Mouse (Mus musculus): ENCODE measurements around the gene Cd83. TPM values are rescaled to one million over a fixed set of nuclear protein-coding genes. Genes with fewer than 3 reads are reported as not detected.

The Cd83 gene
- polyA plus RNA-seq, 1 experiment from 2014 or later, result 30.8 TPM

GRCm38 (mm10) chr13:43773020-43773419 lies 11.6 kb upstream of the Cd83 start:
- ATAC-seq (ENCODE audit: low FRiP score) (no peak), DNase-seq (ENCODE audit: low spot score) (no peak)
- Histone ChIP-seq H3K36me3 (replicated peaks; ENCODE audit: control insufficient read depth, insufficient read depth) (no peaks in the 10 kb centered on the region), H3K9me3 (ENCODE audit: control insufficient read depth, low read length) (no peaks in the 10 kb centered on the region), H3K4me1 (replicated peaks; ENCODE audit: control insufficient read depth, insufficient read depth, low read length) (peaks cover 10% of the 10 kb centered on the region; the same call in 1 of the 2 replicates), H3K27ac (no peak overlapping the region), H3K4me3 (replicated peaks; ENCODE audit: low read length) (no peak overlapping the region), H3K27me3 (ENCODE audit: control insufficient read depth, insufficient read depth, low read length) (no peaks in the 10 kb centered on the region), H3K9ac (no peak overlapping the region), H3K4me2 (replicated peaks) (no peak overlapping the region)
- WGBS, result 76% methylated on average over 6 of the region's 6 CpGs

- no peak overlapping the region for H3K4me3 ChIP-seq (replicated peaks; ENCODE audit: low read length)
- WGBS, result 43% methylated on average over 15 of the region's 15 CpGs
- ATAC-seq (ENCODE audit: low FRiP score), result peak; percentile 55
- no peak overlapping the region for H3K9ac ChIP-seq
- H3K9me3 ChIP-seq (ENCODE audit: control insufficient read depth, low read length), result no peaks in the 10 kb centered on the region
- no peak overlapping the region for H3K4me2 ChIP-seq (replicated peaks)
- DNase-seq (ENCODE audit: low spot score), result peak; percentile 66
- H3K27ac ChIP-seq, result no peak overlapping the region
- H3K4me1 ChIP-seq (replicated peaks; ENCODE audit: control insufficient read depth, insufficient read depth, low read length), result peaks cover 9% of the 10 kb centered on the region; the same call in 1 of the 2 replicates
- no peaks in the 10 kb centered on the region for H3K36me3 ChIP-seq (replicated peaks; ENCODE audit: control insufficient read depth, insufficient read depth)
- H3K27me3 ChIP-seq (ENCODE audit: control insufficient read depth, insufficient read depth, low read length), result no peaks in the 10 kb centered on the region
These were observed 10.5 kb upstream of the Cd83 start for GRCm38 (mm10) chr13:43773965-43774566.

GRCm38 (mm10) chr13:43774605-43775426 lies 9.8 kb upstream of the Cd83 start:
- H3K9ac ChIP-seq, result no peak overlapping the region

GRCm38 (mm10) chr13:43775427-43775733 lies 9.2 kb upstream of the Cd83 start:
- no peaks in the 10 kb centered on the region for H3K27me3 ChIP-seq (ENCODE audit: control insufficient read depth, insufficient read depth, low read length)
- no peaks in the 10 kb centered on the region for H3K9me3 ChIP-seq (ENCODE audit: control insufficient read depth, low read length)
- H3K36me3 ChIP-seq (replicated peaks; ENCODE audit: control insufficient read depth, insufficient read depth), result no peaks in the 10 kb centered on the region
- DNase-seq (ENCODE audit: low spot score), result no peak
- WGBS, result 91% methylated on average over 2 of the region's 2 CpGs
- no peak for ATAC-seq (ENCODE audit: low FRiP score)
- H3K4me1 ChIP-seq (replicated peaks; ENCODE audit: control insufficient read depth, insufficient read depth, low read length), result peaks cover 9% of the 10 kb centered on the region; the same call in 1 of the 2 replicates
- H3K4me2 ChIP-seq (replicated peaks), result no peak overlapping the region
- no peak overlapping the region for H3K4me3 ChIP-seq (replicated peaks; ENCODE audit: low read length)
- no peak overlapping the region for H3K9ac ChIP-seq
- no peak overlapping the region for H3K27ac ChIP-seq

More at GRCm38 (mm10) chr13:43774605-43775426, 9.8 kb upstream of the Cd83 start:
- no peak for DNase-seq (ENCODE audit: low spot score)
- H3K27me3 ChIP-seq (ENCODE audit: control insufficient read depth, insufficient read depth, low read length), result no peaks in the 10 kb centered on the region
- H3K9me3 ChIP-seq (ENCODE audit: control insufficient read depth, low read length), result no peaks in the 10 kb centered on the region
- H3K27ac ChIP-seq, result no peak overlapping the region
- no peak overlapping the region for H3K4me3 ChIP-seq (replicated peaks; ENCODE audit: low read length)
- ATAC-seq (ENCODE audit: low FRiP score), result no peak
- H3K4me2 ChIP-seq (replicated peaks), result no peak overlapping the region
- peaks cover 9% of the 10 kb centered on the region; the same call in 1 of the 2 replicates for H3K4me1 ChIP-seq (replicated peaks; ENCODE audit: control insufficient read depth, insufficient read depth, low read length)
- H3K36me3 ChIP-seq (replicated peaks; ENCODE audit: control insufficient read depth, insufficient read depth), result no peaks in the 10 kb centered on the region
- WGBS, result 85% methylated on average over 13 of the region's 13 CpGs

DNA sequence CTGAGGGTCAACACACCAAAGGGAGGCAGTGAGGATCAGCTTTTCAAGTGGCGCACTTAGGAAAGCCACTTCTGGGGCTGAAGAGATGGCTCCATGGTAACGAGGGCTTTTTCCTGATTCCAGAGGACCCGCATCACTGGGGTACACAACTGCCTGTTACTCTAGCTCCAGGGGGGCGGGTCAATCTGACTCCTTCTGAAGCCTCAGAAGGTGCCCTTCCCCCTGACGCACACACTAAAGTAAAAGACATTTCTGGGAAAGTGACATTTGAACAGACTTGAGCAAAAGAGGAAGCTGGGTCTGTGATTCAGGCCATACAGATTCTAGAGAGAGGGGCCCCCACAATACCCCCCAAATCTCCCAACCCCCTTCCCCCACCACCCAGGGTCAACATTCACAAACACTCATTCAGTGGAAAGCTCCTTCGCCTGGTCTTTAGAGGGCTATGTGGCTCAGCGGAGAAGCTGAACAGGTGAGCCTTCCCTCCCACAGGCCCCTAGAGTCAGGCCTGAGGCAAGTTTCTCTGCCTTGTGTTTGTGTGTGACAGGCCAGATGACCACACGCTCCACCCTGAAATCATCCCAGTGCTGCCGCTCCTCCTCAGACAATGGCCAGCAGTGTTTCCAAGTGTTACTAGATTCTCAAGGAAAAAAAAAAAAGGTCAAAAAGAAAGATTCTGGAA lies 7.1 kb upstream of the Cd83 start:
- Histone ChIP-seq H3K4me1 (replicated peaks; ENCODE audit: control insufficient read depth, insufficient read depth, low read length) (peaks cover 9% of the 10 kb centered on the region; the same call in 1 of the 2 replicates), H3K9ac (no peak overlapping the region), H3K36me3 (replicated peaks; ENCODE audit: control insufficient read depth, insufficient read depth) (no peaks in the 10 kb centered on the region), H3K27me3 (ENCODE audit: control insufficient read depth, insufficient read depth, low read length) (no peaks in the 10 kb centered on the region), H3K4me3 (replicated peaks; ENCODE audit: low read length) (no peak overlapping the region), H3K9me3 (ENCODE audit: control insufficient read depth, low read length) (no peaks in the 10 kb centered on the region), H3K27ac (no peak overlapping the region), H3K4me2 (replicated peaks) (no peak overlapping the region)
- DNase-seq (ENCODE audit: low spot score), result no peak
- ATAC-seq (ENCODE audit: low FRiP score), result no peak
- 78% methylated on average over 9 of the region's 9 CpGs for WGBS

DNA sequence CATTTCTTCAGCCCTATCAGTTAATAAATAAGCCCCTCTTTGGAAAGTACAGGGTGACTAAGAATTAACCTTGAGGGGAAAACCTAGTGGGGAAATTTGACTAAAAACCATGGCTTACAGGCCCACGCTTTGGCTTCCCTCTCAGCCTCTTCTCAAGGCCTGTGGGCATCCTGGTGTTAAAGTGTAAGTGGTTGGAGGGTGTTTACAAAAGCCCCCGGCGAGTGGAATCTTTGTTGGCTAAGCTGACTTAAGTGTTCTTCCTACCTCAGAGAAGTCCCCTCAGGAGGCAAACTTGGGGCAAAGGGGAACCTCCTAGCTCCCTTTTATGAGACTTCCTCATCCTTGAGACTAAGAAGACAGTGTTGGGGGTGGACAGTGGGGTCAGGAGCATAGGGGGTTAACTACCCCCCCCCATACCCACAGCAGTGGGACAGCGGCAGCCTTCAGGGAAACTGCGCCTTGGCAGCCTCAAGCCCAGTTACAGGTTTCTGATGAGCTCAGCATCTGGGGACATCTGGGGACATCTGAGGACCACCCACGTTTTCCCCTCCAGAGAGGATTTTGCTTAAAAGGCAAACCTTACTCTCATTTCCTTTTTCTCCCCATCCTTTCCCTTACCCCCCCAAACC lies 6.4 kb upstream of the Cd83 start:
- ATAC-seq (ENCODE audit: low FRiP score) (no peak), DNase-seq (ENCODE audit: low spot score) (no peak)
- Histone ChIP-seq H3K4me2 (replicated peaks) (no peak overlapping the region), H3K27me3 (ENCODE audit: control insufficient read depth, insufficient read depth, low read length) (no peaks in the 10 kb centered on the region), H3K4me3 (replicated peaks; ENCODE audit: low read length) (no peak overlapping the region), H3K4me1 (replicated peaks; ENCODE audit: control insufficient read depth, insufficient read depth, low read length) (peaks cover 9% of the 10 kb centered on the region; the same call in 1 of the 2 replicates), H3K36me3 (replicated peaks; ENCODE audit: control insufficient read depth, insufficient read depth) (no peaks in the 10 kb centered on the region), H3K9me3 (ENCODE audit: control insufficient read depth, low read length) (no peaks in the 10 kb centered on the region), H3K27ac (no peak overlapping the region), H3K9ac (no peak overlapping the region)
- 68% methylated on average over 6 of the region's 6 CpGs for WGBS

DNA sequence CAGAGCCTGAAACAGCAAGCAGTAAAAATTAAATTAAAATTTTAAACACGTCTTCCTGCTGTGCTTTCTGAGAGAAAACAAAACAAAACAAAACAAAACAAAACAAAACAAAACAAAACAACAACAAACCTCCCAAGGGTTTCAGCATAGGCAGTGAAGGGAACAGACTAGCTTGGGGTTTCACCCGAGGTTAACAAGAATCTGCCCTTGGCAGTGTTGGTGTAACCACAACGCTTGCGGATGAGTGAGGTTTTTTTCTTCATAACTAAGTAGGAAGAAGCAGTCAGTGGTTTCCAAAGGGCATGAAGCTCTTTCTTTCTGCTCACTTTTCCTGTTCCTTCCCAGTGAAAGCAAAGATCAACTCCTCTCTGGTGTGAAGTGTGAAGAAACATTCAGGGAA lies 5.6 kb upstream of the Cd83 start:
- H3K9me3 ChIP-seq (ENCODE audit: control insufficient read depth, low read length), result no peaks in the 10 kb centered on the region

DNA sequence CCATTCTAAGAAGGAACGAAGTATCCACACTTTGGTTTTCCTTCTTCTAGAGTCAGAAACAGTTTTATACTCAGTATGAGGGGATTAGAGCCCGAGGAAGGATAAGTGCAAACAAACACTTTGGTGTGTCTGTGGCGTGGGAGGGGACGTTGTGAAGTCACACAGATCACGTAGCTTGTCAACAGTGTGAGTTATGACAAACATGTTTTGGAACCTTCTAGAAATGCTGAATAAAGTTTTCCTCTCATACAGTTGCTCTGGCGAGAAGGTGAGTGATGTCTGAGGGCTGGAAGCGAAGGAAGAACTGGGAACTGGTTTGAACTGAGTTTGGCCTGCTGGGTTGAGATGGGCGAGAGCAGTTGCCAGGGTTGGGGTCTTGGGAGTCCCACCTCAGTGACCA lies 4.5 kb upstream of the Cd83 start:
- ATAC-seq (ENCODE audit: low FRiP score) (no peak), DNase-seq (ENCODE audit: low spot score) (no peak)
- Histone ChIP-seq H3K36me3 (replicated peaks; ENCODE audit: control insufficient read depth, insufficient read depth) (no peaks in the 10 kb centered on the region), H3K4me3 (replicated peaks; ENCODE audit: low read length) (no peak overlapping the region), H3K4me2 (replicated peaks) (no peak overlapping the region), H3K4me1 (replicated peaks; ENCODE audit: control insufficient read depth, insufficient read depth, low read length) (peaks cover 6% of the 10 kb centered on the region), H3K27me3 (ENCODE audit: control insufficient read depth, insufficient read depth, low read length) (peaks cover 4% of the 10 kb centered on the region; the same call in 1 of the 2 replicates), H3K9ac (no peak overlapping the region), H3K9me3 (ENCODE audit: control insufficient read depth, low read length) (no peaks in the 10 kb centered on the region), H3K27ac (no peak overlapping the region)
- WGBS, result 89% methylated on average over 8 of the region's 8 CpGs

More for the DNA sequence above, 5.6 kb upstream of the Cd83 start:
- ATAC-seq (ENCODE audit: low FRiP score) (no peak), DNase-seq (ENCODE audit: low spot score) (no peak)
- Histone ChIP-seq H3K36me3 (replicated peaks; ENCODE audit: control insufficient read depth, insufficient read depth) (no peaks in the 10 kb centered on the region), H3K27me3 (ENCODE audit: control insufficient read depth, insufficient read depth, low read length) (peaks cover 4% of the 10 kb centered on the region; the same call in 1 of the 2 replicates), H3K27ac (no peak overlapping the region), H3K4me2 (replicated peaks) (no peak overlapping the region), H3K4me1 (replicated peaks; ENCODE audit: control insufficient read depth, insufficient read depth, low read length) (peaks cover 5% of the 10 kb centered on the region; the same call in 1 of the 2 replicates), H3K9ac (no peak overlapping the region), H3K4me3 (replicated peaks; ENCODE audit: low read length) (no peak overlapping the region)
- 89% methylated on average over 4 of the region's 4 CpGs for WGBS

GRCm38 (mm10) chr13:43785712-43786072 lies 1.1 kb downstream of the Cd83 start:
- Histone ChIP-seq H3K36me3 (replicated peaks; ENCODE audit: control insufficient read depth, insufficient read depth) (no peaks in the 10 kb centered on the region), H3K9me3 (ENCODE audit: control insufficient read depth, low read length) (no peaks in the 10 kb centered on the region), H3K27me3 (ENCODE audit: control insufficient read depth, insufficient read depth, low read length) (peaks cover 8% of the 10 kb centered on the region), H3K27ac (0 out of 2 replicates have a peak overlapping the region, but pooled peaks have one; percentile 32), H3K9ac (peak overlapping the region; percentile 82), H3K4me1 (replicated peaks; ENCODE audit: control insufficient read depth, insufficient read depth, low read length) (peaks cover 13% of the 10 kb centered on the region), H3K4me2 (replicated peaks) (peak overlapping the region; percentile 88), H3K4me3 (replicated peaks; ENCODE audit: low read length) (peak overlapping the region; percentile 68)
- ATAC-seq (ENCODE audit: low FRiP score), result 0 out of 2 replicates have a peak, but pooled peaks have one; percentile 18
- DNase-seq (ENCODE audit: low spot score), result no peak
- 42% methylated on average over 8 of the region's 8 CpGs for WGBS
